Mouse (Mus musculus) heart, embryonic 13.5 days (tissue): ENCODE results near the gene Acadl. TPM values are rescaled to one million over a fixed set of nuclear protein-coding genes. Genes with fewer than 3 reads are reported as not detected.

Source experiments
- polyA plus RNA-seq: library from polyadenylated mRNA; unstranded; fragments of >200 nt; fragmentation: Nextera tagmentation; extraction: Ambion mirVana; gene quantifications from 2 replicates; pipeline ENCODE4 v1.2.1, GENCODE M21; 2015

Acadl gene
- polyA plus RNA-seq, 1 experiment from 2014 or later, result 459 TPM

Other genes with a start within 250 kb of the Acadl start
- 26.5 and 27.3 TPM in 2 replicates for gene Rpe, start 162.4 kb downstream of the Acadl start, polyA plus RNA-seq
- 8.7 and 9.0 TPM in 2 replicates for gene Kansl1l, start 45.7 kb downstream of the Acadl start, polyA plus RNA-seq
- 415 and 464 TPM in 2 replicates for gene Myl1, start 82.1 kb upstream of the Acadl start, polyA plus RNA-seq
- gene Lancl1, start 175.6 kb upstream of the Acadl start, polyA plus RNA-seq, result 65.0 and 69.0 TPM in 2 replicates